Mouse (Mus musculus) c-Kit-negative CD71-positive TER-119-positive erythroid progenitor cells, embryonic 14.5 days (primary cell): Measurements from ENCODE around the gene Rab9b.

ENCODE experiments used
- DNase-seq: peaks from one replicate; pipeline ENCODE4 v3.0.0-alpha.2; 2013; ENCODE audit warnings: low read depth, low spot score

Gene Rab9b

DNA sequence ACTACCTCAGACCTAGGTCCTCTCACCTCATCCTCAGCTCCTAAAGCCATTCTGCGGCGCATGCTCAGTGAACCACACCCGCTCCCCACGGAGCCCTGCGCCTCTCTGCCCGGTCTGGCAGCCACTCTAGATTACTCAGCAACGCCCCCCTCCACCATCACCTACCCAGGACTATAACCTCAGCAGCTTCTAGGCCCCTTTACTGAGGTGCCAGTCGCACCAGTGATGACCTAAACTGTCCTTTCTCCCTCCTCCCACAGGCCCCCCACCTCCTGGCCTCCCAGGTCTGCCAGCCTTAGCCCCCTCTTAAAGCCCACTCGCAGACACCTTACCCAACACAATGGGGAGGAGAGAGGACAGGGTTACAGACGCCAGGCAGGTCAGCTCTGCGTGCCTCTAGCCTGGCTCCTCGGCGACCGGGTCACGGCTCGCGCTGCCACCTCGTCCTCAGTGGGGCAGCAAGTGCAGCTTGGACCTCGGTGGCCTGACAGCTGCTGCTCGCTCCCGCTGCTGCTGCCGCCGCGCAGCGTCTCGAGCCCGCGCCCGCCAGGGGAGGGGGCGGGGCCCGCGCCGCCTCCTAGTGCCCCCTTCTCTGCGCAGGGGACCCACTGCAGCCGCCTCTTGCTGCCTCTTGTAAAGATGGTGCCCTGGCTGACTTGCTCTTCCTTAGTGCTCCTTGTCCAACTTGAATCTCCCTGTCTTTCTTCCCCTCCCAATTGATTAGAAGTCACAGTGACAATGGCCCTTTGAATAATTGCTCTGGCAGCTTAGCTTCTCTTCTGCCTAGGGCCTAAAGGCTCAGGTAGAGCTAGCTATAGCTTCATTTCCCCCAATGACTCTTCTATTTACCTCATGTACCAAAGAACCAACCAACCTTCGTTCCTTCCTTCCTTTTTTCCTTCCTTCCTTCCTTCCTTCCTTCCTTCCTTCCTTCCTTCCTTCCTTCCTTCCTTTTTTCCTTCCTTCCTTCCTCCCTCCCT is at the start of gene Rab9b:
TSS of gene Rab9b (minus strand) at position 695 of the 980 bp plus-strand sequence.
- no peak for DNase-seq

DNA sequence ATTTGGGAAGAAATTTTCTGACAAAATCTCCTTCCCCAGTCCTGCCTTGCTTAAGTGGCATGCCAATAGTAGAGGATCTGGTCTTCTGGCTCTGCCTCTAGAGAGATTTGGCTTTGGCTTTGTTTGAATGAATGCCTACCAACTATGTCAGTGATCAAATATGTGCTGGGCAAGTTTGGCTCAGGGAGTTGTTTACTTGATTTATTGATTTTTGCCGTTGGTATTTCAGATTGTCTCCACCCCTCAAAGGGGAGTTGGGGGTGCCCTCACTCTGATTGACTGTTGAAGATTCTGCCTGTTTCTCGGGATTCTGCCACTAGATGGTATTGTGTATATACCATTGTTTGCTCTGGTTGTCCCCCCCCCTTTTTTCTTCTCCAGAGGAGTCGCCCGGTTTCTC is 35.8 kb upstream of the Rab9b start:
- no peak for DNase-seq

DNA sequence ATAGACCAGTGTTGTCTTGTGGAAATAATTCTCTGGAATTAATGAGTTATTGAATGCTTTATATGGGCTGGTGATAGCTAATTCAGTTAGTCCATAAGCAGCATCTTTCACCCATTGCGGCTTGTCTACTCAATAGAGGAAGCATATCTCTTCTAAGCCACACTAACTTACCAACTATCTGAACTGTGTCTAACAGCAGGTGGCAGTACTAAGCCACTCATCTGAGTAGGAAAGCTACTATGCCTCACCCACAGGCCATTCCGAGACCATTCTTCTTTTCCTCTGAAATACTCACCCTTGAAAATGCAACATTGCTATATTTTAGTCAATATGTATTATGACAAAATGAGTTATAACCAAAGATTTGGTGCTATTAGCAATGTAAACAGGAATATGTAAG is 27.2 kb upstream of the Rab9b start:
- no peak for DNase-seq

DNA sequence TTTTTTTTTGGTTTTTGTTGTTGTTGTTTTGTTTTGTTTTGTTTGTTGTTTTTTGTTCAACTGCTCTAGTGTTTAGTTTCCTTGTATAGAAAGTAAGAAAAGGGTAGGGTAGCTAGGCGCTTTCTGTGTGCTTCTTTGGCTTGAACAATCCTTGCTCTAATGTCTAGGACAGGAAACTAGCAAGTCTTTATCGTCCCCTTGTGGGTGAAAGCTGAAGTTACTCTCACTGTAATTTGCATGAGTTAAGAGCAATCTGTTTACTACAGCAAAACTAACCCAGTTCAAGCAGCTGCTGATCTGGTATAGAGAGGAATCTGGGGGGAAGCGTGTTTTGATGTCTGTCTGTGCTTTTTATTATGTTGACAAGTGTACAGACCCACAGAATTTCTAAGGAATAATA is 18.3 kb downstream of the Rab9b start:
- no peak for DNase-seq

DNA sequence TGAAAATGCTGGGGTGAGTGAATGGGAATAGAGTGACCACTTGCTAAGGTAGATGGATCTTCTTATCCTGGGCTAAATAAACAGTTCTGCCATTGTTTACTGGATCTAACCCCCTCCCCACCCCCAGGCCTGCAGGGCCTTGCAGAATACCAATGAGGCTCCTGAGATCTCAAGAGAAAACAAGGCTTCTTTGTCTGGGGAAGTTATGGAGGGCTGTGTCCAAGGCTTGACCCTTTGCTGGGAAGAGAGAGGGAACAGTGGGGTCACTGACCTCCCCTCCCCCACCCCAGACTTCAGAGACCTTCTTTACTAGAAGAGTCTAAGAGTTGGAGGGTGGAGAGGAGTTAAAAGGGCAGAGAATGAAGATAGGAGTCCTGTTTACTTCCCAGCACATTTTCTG is 39.9 kb downstream of the Rab9b start:
- DNase-seq, result no peak

DNA sequence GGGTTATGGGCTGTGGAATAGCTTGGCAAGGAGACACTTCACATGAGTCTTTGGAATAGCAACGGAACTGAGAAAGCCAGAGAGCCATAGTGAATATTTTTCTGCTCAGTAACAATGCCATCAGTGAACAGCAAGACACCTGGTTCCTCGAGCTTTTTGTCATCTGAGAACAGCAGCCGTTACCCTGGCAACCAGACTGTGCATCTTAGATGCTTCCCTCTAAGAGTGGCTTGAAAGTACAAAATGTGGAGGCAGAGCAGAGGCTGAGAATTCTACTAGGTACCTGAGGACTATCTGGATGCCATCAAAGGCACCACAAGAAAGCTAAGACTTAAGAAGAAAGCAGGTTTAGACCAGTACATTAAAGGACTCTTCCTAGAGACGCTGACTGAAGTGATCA is 43.5 kb downstream of the Rab9b start:
- DNase-seq, result no peak

DNA sequence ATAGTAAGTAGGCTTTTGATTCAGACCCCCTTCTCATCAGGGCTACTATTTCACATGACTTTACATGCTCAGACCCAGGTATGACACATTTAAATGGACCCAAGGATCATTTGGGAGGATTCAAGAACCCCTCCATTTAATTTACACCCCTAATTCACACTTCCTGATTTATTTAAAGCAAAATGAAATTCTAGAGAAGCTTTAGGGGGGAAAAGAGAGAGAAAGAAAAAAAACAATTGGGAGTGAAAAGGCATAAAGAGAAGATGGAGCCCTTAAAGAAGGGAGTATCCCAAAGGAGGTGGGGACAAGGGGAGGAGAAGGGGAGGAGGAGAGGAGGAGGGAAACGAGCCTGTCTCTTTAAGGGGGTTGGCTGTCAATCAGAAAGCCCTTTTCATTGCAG is 46.2 kb downstream of the Rab9b start, which contains the start of gene Plp1:
TSS of gene Plp1 (plus strand) at position 301 of the 400 bp plus-strand sequence.
- no peak for DNase-seq

DNA sequence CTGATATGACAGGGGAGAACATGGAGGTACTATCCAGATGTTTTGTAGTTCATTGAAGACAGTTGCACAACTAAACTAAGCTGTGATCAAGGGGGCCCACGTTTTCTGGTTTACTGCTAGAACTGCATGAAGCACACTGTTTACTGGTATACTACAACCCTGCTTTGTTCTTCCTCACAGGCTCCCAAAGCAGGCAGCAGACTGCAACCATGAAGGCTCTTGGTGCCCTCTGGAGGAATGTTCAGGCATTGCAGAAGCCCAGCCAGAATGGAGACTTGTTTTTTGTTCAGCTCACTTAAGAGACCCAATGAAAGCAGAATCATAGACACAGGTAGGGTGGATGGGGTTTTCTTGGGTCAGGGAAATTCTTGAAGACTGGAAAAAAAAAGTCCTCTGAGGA is 48.3 kb downstream of the Rab9b start:
- DNase-seq, result no peak

DNA sequence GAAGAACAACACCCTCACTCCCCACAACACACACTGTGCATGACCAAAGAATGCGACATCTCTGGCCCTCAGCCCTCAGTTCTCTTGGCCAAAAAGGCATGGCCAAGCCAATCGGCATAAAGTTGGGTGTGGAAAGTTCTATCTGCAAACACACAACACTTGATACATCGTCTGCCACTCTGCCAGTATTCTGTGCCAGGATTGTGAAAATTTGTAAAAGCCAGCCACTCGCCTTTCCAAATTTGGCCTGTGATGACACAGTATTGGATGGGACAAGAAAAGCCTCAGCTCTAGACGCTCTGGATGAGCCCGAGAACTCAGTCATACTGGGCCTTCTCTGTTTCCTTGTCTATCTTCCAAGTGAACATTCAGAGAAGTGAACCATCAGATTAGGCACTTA is 48.8 kb downstream of the Rab9b start:
- no peak for DNase-seq
